Mouse (Mus musculus) C2C12 (cell line): ENCODE data around the gene Oxld1.

Experiments
- CTCF ChIP-seq: IDR thresholded peaks from one replicate; pipeline ENCODE4 v1.5.1; 2011; ENCODE audit not compliant: control insufficient read depth, insufficient read depth, insufficient read length
- USF1 ChIP-seq: IDR thresholded peaks from one replicate; pipeline ENCODE4 v1.6.1; 2011; ENCODE audit warnings: low read depth, mild to moderate bottlenecking, control low read depth, moderate library complexity

GRCm38 (mm10) chr11:120490291-120491046 lies 32.6 kb upstream of the Oxld1 start:
- TF ChIP-seq CTCF, result no peak
- no peak for TF ChIP-seq USF1
